Mouse (Mus musculus) heart, postnatal 0 days (tissue): ENCODE data around the gene Zfp746. TPM values are rescaled to one million over a fixed set of nuclear protein-coding genes. Genes with fewer than 3 reads are reported as not detected.

Source experiments
- ATAC-seq: fragments of 200-750 bp; cut with Nextera tagmentation; 2 replicates; pipeline ENCODE4 v1.8.0; 2017; ENCODE audit warnings: low read depth, moderate number of reproducible peaks, moderate library complexity; ENCODE audit not compliant: insufficient read depth
- DNase-seq: peaks from one replicate; pipeline ENCODE4 v3.0.0-alpha.2; 2016; ENCODE audit warnings: low spot score
- H3K27ac ChIP-seq: fragments of 300-500 bp; sonication (generic); 2 replicates; pipeline ENCODE4 v1.5.1; 2014; ENCODE audit warnings: low read depth, mild to moderate bottlenecking
- H3K27me3 ChIP-seq: fragments of 300-500 bp; sonication (generic); 2 replicates; pipeline ENCODE4 v1.6.1; 2014; ENCODE audit warnings: low read length, mixed read lengths; ENCODE audit not compliant: control insufficient read depth, insufficient read depth
- H3K36me3 ChIP-seq: fragments of 300-500 bp; sonication (generic); replicated peaks from 2 replicates; pipeline ENCODE4 v1.6.1; 2014; ENCODE audit warnings: low read length, mixed read lengths; ENCODE audit not compliant: control insufficient read depth, insufficient read depth
- H3K4me1 ChIP-seq: fragments of 300-500 bp; sonication (generic); 2 replicates; pipeline ENCODE4 v1.6.1; 2014; ENCODE audit warnings: antibody characterized with exemption; ENCODE audit not compliant: control insufficient read depth, insufficient read depth
- H3K4me2 ChIP-seq: fragments of 300-500 bp; sonication (generic); 2 replicates; pipeline ENCODE4 v1.6.1; 2014; ENCODE audit warnings: low read depth, mild to moderate bottlenecking, low read length, moderate library complexity
- H3K4me3 ChIP-seq: fragments of 300-500 bp; sonication (generic); 2 replicates; pipeline ENCODE4 v1.5.1; 2014; ENCODE audit warnings: low read depth, low read length
- H3K9ac ChIP-seq: fragments of 300-500 bp; sonication (generic); replicated peaks from 2 replicates; pipeline ENCODE4 v1.6.1; 2014; ENCODE audit warnings: low read depth, low read length, mixed read lengths
- H3K9me3 ChIP-seq: fragments of 300-500 bp; sonication (generic); replicated peaks from 2 replicates; pipeline ENCODE4 v1.6.1; 2016; ENCODE audit warnings: low read length; ENCODE audit not compliant: control insufficient read depth
- CTCF ChIP-seq: IDR thresholded peaks from 2 replicates; pipeline ENCODE4 v1.5.1; 2016; ENCODE audit warnings: antibody characterized with exemption, control low read depth, low read depth
- EP300 ChIP-seq: IDR thresholded peaks from 2 replicates; pipeline ENCODE4 v1.6.1; 2016; ENCODE audit warnings: antibody characterized with exemption, low read depth
- WGBS: fragments of 180-500 bp; shearing (Covaris S2); extraction: QIAGEN DNeasy Blood & Tissue Kit; methylation state at CpG from one replicate; pipeline ENCODE4 v1.1.7; 2014; 5-methylcytosine and 5-hydroxymethylcytosine counted together
- microRNA-seq: library from miRNA; unstranded; fragments of <30 nt; microRNA quantifications from one replicate; pipeline ENCODE4, GENCODE M21; 2016
- polyA plus RNA-seq: library from polyadenylated mRNA; unstranded; fragments of >200 nt; fragmentation: Nextera tagmentation; extraction: Ambion mirVana; gene quantifications from 2 replicates; pipeline ENCODE4 v1.2.1, GENCODE M21; 2015
- total RNA-seq: library from RNA; depleted of rRNA; stranded (reverse); fragments of >200 nt; gene quantifications from 2 replicates; pipeline ENCODE4 v1.2.3, GENCODE M21; 2014; ENCODE audit warnings: low replicate concordance; rRNA removed

Gene Zfp746
- total and polyA plus RNA-seq, 2 experiments from 2014 or later: 6.2 to 77.5 TPM

DNA sequence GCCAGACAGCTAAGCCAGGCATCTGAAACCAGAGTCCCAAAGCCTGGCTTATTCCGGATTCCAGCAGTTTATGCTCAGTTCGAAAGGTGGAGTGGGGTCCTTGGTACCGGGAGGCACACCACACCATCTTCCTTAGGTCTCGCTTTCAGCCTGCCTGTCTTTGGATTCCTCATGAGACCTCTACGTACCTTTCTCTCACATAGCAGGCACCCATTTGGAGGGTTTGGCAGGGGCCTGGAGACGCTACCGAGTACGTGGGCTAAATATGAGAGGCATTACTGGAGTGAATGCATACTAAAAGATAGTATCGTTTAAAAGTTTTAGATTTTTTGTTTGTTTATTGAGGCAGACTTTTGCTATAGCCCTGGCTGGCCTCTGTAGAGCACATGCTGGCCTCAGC, 69.6 kb downstream of the Zfp746 start:
- DNase-seq: no peak
- WGBS: 94% methylated on average over 9 of the region's 9 CpGs
- H3K4me1 ChIP-seq: no peaks in the 10 kb centered on the region
- no peak overlapping the region for H3K9ac ChIP-seq
- H3K36me3 ChIP-seq: peaks cover 7% of the 10 kb centered on the region; the same call in 1 of the 2 replicates
- H3K27ac ChIP-seq: no peak overlapping the region
- TF ChIP-seq EP300 (no peak), CTCF (no peak)
- H3K4me3 ChIP-seq: no peak overlapping the region
- no peaks in the 10 kb centered on the region for H3K9me3 ChIP-seq
- ATAC-seq: no peak
- peaks cover 96% of the 10 kb centered on the region for H3K27me3 ChIP-seq
- H3K4me2 ChIP-seq: no peak overlapping the region

DNA sequence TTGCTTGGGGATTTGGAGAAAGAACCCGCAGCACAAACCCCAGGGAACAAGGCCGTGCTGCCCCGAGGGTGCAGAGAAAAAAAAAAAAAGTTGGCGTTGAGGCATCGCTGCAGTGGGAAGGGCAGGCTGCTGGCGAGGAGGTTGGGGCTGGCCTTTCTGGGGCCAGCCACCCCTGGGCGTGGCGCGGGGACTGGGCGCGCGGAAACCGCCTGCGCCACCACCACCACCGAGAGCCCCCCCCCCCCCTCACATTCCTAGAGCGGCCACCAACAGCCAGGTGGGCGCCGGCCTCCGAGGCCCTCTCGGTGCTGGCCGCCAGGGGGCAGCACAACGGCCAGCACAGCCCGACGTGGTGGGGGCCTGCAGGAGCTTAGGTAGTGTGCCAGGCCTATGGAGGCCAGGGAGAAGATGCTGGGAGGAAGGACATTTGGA, 70.3 kb downstream of the Zfp746 start:
- Histone ChIP-seq H3K27me3 (peaks cover 91% of the 10 kb centered on the region), H3K27ac (no peak overlapping the region), H3K9ac (0 out of 2 replicates have a peak overlapping the region, but pooled peaks have one; percentile 27), H3K36me3 (peaks cover 7% of the 10 kb centered on the region; the same call in 1 of the 2 replicates), H3K4me2 (peak overlapping the region; percentile 66), H3K4me3 (peak overlapping the region; percentile 41), H3K9me3 (no peaks in the 10 kb centered on the region), H3K4me1 (no peaks in the 10 kb centered on the region)
- peak; percentile 75 for TF ChIP-seq CTCF
- TF ChIP-seq EP300: no peak
- peak; percentile 83 for ATAC-seq
- under 1% methylated on average over 24 of the region's 24 CpGs for WGBS
- peak; percentile 44 for DNase-seq

Small RNAs within 50 kb of the gene (microRNA-seq; reads per million reads assigned to microRNA genes)
- gene Gm24563: not detected

Other genes with a start within 250 kb of the Zfp746 start
- gene Zfp282, start 209.4 kb downstream of the Zfp746 start, total RNA-seq: 10.3 and 20.5 TPM in 2 replicates
- gene Zfp282, start 209.4 kb downstream of the Zfp746 start, polyA plus RNA-seq: 4.8 and 5.4 TPM in 2 replicates
- gene Zfp212, start 166.1 kb downstream of the Zfp746 start, total RNA-seq: 5.8 and 7.8 TPM in 2 replicates
- gene Zfp212, start 166.1 kb downstream of the Zfp746 start, polyA plus RNA-seq: 5.9 and 7.5 TPM in 2 replicates
- 2.2 and 2.4 TPM in 2 replicates for gene Zfp956, start 133.2 kb downstream of the Zfp746 start, total RNA-seq
- 1.2 and 2.0 TPM in 2 replicates for gene Zfp956, start 133.2 kb downstream of the Zfp746 start, polyA plus RNA-seq
- gene Zfp777, start 37.7 kb downstream of the Zfp746 start, total RNA-seq: 9.6 and 25.5 TPM in 2 replicates
- gene Zfp777, start 37.7 kb downstream of the Zfp746 start, polyA plus RNA-seq: 1.7 and 2.4 TPM in 2 replicates